Mouse (Mus musculus): Measurements from ENCODE around the gene Mst1r.

The Mst1r gene

DNA sequence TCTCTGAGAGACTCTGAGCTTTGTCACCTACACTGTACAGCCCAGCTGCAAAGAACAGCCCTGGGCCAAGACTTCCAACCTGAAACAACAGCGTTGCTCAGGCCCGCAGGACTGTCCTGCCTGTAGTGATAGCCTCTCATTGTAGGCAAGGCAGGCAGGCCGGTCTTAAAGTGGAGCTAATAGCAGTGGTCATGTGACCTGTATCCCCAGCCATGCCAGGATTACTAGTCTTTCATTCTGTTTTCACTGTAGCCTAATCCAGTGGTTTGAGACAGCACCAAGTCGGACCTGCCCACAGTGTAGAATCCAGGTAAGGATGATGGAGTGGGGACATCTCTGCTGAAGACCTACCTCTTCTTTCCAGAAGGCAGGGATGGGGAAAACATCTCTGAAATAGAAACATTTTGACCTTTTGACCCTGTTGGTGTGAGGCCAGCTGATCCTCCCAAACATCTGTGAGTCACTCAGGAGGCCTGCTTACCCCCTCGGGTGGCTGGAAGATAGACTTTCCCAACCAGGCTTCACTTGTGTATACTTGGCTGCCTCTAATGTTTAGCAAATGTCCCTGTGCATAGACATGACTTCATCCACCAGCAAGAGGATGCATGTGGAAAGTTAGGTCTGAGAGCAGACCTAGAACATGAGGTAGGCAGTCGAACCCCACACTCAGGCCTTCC, 49.1 kb downstream of the Mst1r start:
- DNase-seq (ENCODE audit: low spot score in 2 of 2) = no peak

DNA sequence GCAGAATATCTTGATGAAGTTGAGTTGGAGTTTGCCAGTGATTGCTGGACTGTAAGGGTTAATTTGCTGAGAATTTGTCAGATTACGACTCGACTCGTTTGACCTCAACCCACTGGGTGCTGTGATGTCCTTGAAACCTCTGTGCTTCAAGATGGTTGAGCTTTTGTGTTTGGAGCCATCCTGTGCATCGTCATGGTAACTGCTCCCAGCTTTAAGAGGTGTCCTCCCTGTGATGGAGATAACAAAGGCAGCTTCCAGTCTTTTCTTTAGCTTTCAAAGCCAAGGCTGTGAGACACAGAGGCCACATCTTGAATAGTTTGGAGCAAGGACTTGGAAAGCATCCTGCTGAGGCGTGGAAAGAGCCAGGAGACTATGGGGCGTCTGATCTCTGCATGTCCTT, 50.5 kb downstream of the Mst1r start:
- DNase-seq (ENCODE audit: low spot score in 2 of 2) = no peak

DNA sequence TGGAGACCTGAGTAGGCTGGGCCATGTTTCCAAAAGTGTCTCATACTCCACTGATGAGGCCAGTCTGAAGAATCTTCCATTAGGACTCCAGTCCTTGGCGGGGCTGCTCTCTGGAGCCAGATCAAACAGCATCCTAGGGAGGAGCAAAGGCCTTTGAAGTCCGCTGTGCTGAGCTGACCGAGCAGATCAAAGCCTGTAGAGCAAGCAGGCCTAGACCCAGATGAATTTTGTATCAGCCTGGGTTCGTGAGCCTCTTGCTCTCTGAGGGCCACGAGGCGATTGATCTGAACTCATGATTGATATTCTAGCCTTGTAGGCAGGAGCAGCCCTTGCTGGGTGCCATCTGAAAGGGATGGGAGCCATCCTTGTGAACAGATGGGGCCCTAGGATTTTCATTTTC, 53.2 kb downstream of the Mst1r start:
- no peak for DNase-seq (ENCODE audit: low spot score in 2 of 2)

DNA sequence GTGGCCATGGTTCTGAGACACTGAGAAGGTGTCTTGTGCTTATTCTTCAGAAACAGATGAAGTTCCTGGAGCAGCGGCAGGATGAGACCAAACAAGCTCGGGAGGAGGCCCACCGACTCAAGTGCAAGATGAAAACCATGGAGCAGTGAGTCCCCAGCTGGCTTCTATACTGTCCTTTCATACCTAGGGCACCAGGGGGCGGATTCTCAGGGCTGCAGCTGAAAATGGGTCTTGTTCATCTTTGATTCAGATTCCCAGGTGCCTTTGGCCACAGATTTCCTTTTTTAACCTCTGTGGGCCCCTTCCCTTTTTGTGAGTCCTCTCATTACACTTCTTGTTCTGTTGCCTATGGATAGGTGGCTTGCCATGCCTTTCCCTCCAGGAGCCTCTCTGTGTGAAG, 54.3 kb downstream of the Mst1r start:
- no peak for DNase-seq (ENCODE audit: low spot score in 2 of 2)

DNA sequence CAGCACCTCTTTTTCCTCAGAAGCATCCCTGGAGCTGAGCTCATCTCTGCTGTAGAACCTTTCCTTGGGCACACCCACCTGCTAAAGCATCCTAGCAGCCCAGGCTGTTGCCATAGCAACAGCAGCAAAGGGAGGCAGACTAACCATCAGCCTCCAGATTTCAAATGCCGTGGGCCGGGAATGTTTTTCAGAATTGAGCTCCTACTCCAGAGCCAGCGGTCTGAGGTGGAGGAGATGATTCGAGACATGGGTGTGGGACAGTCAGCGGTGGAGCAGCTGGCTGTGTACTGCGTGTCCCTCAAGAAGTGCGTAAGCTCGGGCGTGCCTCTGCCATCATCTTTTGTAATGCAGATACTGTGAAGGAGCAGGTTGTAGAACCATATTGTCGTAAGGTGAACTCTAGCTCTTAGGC, 54.7 kb downstream of the Mst1r start:
- peak; percentile 88 to 90 for DNase-seq (ENCODE audit: low spot score in 2 of 2)

DNA sequence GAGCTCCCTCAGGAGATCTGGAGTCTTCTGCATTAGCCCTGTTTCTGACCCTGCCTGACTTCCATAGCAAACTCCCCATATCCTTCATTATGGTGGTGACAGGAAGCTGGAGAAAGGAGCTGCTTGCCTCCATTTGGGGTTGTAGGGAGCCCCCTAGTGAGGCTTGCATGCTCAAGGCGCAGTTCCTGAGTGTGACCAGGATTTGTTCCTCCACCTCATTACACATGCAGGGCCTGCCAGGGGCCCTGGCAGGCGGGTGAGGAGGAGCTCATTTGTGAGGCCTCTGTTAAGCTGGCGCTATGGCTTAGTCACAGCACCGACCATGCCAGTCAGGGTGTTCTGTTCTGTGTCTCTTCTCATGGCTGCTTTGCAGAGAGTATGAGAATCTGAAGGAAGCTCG, 55.2 kb downstream of the Mst1r start:
- peak; percentile 74 to 75 for DNase-seq (ENCODE audit: low spot score in 2 of 2)

DNA sequence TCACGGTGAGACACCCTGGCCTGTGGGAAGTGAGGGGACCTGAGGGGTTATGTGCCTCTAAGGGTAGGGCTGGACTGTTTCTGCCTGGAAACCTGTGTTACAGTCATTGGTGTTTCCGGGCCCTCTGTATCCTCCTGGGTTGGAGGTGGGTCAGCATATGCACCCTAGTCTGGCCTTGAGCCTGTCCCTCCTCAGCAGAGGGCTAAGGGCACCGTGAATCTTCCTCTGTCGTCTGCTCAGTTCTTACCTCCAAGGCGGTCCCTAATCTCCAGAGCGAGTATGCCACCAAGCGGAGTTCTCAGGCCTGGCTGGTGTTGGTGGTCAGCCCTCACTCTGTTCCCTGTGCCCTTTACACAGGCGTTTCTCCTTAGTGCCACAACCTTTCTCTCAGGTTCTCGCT, 56.2 kb downstream of the Mst1r start:
- DNase-seq (ENCODE audit: low spot score in 2 of 2) = no peak

DNA sequence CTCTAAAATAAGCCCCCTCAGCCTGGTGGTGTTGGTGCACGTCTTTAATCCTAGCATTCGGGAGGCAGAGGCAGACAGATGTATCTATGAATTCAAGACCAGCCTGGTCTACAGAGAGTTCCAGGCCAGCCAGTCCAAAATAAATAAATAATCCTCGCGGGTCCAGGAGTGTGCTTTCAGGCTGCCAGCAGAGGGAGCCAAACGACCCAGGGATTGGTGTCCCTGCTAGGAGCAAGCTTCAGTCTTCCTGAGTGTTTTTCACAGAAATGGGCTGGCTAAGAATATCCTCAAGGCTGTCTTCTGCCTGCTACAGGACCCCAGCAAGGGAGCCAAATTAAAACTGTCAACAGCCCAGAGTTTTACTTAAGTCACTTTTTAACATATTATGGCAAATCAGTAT, 57.0 kb downstream of the Mst1r start:
- peak; percentile 74 to 76 for DNase-seq (ENCODE audit: low spot score in 2 of 2)

DNA sequence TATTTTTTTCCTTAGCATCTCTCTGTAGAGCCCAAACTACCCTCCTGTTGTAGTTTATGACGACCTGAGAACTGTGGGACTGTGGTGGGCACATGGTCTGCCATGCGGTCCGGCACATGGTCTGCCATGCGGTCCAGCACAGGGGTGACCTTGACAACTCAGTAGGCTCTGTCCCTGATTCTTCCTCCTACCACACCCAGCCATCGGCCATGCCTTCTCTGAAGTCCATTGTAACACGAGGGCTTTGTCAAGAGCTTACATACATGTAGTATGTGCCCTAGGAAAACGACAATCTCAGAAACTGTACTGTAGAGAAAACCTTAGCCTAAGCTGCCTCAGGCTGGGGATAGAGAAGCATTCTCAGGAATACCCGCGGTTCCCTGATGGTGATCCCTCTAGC, 58.0 kb downstream of the Mst1r start:
- DNase-seq (ENCODE audit: low spot score in 2 of 2) = no peak

DNA sequence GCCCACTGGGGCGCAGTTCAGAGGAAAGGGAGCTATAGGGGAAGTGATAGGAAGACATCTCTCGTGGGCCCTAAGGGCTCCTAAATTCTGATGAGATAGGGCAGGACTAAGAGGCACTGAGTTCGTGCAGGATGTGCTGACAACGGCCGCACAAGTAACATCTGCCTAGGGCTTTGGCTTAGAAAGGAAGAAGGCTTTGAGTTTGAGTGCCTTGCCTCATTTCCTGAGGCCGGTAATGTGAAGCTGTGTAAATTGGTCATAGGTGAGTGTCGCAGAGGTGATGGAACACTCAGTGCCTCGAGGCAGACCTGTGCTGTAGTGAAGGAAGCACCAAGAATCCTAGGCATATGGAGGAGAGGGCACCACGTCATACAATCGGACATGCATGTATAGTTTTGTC, 60.0 kb downstream of the Mst1r start:
- no peak for DNase-seq (ENCODE audit: low spot score in 2 of 2)

DNA sequence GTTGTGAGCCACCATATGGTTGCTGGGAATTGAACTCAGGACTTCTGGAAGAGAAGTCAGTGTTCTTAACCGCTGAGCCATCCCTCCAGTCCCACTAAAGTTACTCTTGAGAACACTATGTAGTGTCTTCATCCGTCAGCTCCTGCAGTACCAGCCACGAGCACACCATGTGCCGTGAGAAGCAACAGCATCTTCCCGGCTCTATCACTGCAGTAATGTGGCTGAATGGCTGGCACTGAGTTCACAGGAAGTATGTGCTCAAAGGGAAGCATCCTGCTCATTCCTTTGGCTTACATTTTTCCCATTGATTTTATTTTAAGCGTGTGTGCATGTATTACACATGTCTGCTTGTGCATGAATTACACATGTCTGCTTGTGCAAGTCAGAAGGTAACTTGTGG, 60.8 kb downstream of the Mst1r start:
- no peak for DNase-seq (ENCODE audit: low spot score in 2 of 2)

DNA sequence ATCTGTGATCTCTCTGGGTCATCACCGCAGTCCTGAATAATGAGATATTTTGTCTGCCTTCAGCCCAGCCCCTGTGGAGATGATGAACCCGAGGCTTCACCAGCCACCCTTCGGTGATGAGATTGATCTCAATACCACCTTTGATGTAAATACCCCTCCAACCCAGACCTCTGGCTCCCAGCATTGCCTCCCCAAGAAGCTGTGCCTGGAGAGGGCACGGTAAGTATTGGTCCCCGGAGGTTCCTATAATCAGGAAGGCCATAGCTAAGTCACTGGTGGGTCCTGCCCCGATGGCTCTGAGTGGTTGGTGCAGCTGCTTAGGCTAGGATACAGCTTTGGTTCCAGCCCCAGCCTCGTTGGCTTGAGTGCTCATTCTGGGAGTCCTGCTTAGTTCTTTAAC, 61.9 kb downstream of the Mst1r start:
- DNase-seq (ENCODE audit: low spot score in 2 of 2) = no peak
